Mouse (Mus musculus) embryo, embryonic 10.5 days (tissue): ENCODE measurements around the gene Defb3.
"Not testable (repeated sequence)": the region's sequence is repeated elsewhere in the genome, so short reads cannot be mapped to it uniquely, and the experiment has no call there.

Experiments used
- DNase-seq: peaks from one replicate; pipeline ENCODE4 v3.0.0-alpha.2; 2015; ENCODE audit warnings: low spot score

Gene Defb3

DNA sequence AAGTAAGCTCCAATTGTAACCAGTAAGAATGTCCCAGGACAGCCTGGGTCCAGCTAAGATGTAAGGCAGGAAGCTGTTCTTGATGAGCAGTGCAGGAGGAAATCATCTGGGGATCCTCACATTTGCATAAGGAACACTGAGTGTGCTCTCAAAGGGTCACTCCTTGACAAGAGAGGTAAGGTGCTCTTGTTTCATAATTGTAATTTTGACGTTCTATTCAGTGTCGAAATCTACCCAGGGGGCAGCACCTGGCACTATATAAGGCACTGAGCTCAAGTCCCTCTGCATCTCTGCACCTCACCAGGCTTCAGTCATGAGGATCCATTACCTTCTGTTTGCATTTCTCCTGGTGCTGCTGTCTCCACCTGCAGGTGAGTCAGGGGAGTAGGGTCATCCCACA, at the start of gene Defb3:
Gene Defb3 (plus strand): TSS at position 301 of the 400 bp plus-strand sequence.
- not testable (repeated sequence) for DNase-seq

DNA sequence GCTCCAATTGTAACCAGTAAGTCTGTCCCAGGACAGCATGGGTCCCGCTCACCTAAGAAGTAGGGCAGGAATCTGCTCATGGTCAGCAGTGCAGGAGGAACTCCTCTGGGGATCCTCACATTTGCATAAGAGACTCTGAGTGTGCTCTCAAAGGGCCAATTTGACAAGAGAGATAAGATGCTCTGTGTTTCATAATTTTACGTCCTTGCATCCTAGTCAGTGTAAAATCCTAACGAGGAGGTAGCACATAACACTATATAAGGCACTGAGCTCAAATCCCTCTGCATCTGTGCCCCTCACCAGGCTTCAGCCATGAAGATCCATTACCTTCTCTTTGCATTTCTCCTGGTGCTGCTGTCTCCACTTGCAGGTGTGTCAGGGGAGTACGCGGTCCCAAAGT, 45.9 kb upstream of the Defb3 start, which contains the start of gene Defb5:
Gene Defb5 (plus strand): TSS at position 301 of the 400 bp plus-strand sequence.
- DNase-seq: no peak

DNA sequence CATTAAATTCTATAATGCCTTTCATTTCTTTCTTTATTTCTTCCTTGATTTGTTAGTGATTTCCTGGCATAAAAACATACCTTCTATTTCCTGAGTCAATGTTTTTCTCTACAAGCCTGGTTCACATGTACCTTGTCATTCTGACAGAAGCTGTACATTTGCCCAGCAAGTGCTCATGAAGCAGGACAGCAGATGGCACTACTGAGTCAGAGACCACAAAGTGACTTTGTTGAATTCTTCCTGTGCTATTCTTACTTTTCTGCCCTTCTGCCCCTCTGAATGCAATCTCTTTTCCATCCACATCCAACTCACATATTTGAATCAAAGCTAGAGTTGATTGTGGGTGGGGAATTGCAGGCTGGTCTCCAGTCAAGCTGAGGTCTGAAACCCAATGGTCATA, 35.0 kb upstream of the Defb3 start:
- no peak for DNase-seq

DNA sequence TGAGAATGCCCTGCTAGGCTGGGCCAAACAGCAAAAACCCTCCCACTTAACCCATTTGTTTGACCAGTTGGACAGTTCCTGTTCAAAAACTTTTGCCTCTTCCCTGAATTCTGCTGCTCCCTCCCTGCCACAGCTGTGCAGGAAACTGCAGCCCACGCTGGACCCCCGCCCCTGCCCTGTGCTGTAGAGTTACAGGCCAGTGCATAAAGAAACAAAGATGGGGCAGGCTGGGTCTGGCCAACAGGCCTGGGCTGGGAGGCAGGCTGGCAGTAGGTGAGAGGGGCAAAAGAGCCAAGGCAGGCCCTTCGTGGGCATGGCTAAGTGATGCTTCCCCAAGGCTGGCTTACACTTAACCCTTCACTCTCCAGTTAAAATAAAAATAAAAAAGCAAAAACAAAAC, 33.5 kb upstream of the Defb3 start:
- no peak for DNase-seq

DNA sequence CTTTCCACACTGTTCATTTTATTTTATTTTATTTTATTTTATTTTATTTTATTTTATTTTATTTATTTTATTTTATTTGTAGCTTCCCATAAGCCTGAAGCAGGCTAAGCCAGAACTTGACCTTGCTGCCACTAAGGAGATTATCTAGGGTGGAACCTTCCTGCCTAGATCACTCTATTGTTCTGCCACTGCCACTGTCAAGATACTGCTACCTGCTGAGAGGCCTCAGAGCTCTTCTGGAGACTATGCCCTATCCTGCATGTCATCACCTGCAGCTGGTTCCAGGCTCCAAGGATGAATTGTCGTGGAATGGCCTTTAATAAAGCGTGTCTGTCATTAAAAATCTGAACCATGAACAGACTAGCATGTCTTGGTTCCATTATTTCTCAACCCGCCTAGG, 5.2 kb downstream of the Defb3 start:
- not testable (repeated sequence) for DNase-seq

DNA sequence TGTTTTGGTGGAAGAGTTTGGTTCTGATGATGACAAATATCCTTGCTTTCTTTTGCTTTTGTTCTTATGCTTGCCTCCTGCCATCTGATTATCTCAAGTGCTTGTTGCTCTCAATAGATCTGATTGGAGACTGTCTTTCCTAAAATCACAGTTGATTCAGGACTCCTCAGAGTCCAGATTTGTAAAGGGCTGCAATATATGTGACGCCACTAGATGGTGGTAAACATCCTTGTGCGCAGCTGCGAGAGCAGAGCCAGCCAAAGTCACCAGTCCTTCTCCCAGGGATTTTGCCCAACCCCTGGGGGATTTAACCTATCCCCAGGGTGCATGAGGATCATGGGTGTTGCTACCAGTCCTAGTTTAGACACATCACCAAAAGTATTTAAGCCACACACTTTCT, 38.7 kb downstream of the Defb3 start:
- peak; percentile 38 for DNase-seq
